In the genomic region with DNA sequence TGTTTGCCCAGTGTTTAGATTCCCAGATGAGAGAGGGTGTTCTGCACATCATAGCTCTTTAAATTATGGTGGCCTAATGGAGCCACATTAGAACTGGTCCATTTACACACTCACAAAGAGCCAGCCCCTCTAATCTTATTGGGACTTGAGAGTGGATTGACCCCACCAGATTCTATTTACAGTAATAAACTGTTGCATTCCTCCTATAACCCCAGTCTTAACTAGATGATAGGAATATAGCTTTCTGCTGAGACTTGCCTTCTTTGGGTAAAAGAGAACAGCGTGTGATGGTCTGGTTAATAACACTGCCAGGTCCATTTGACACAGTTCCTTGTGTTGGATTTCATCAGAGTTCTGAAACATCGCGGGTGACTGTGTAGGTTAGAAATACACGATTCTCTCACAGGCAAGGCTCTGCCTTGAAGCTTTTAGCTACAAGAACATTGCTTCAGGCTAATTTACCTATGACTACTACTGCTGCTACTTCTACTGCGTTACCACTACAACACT, we compare ENCODE assay signal across 20 mouse cellular contexts. TPM values are rescaled to one million over a fixed set of nuclear protein-coding genes. Genes with fewer than 3 reads are reported as not detected.
DNase-seq lines count a peak whose midpoint lies in the region; ATAC-seq and TF ChIP-seq lines count a peak whose summit lies in the region.
"Had no signal": no experiment of that assay in that cellular context is flagged by ENCODE, and none has a peak within 500 bp of the region (broad histone marks: within the 10 kb centered on the region; RNA-seq: fewer than 3 reads in every experiment).

No protein-coding gene starts in this region.

- H3K36me3 ChIP-seq in midbrain, embryonic 11.5 days (ENCODE audit: control insufficient read depth, insufficient read depth, low read length), result no peaks in the 10 kb centered on the region
- H3K36me3 ChIP-seq in midbrain, embryonic 16.5 days (ENCODE audit: control insufficient read depth, insufficient read depth, low read length), result no peaks in the 10 kb centered on the region
- H3K36me3 ChIP-seq in stomach, embryonic 14.5 days (ENCODE audit: control insufficient read depth, insufficient read depth, low read length), result no peaks in the 10 kb centered on the region
- H3K36me3 ChIP-seq in stomach, postnatal 0 days (ENCODE audit: control insufficient read depth, insufficient read depth, low read length), result no peaks in the 10 kb centered on the region
- H3K36me3 ChIP-seq: forebrain, embryonic 10.5 days; hindbrain, embryonic 12.5 days; hindbrain, embryonic 15.5 days had no signal

- H3K4me2 ChIP-seq in midbrain, embryonic 11.5 days, result no peak overlapping the region
- H3K4me2 ChIP-seq in midbrain, embryonic 16.5 days (ENCODE audit: low read length), result no peak overlapping the region
- H3K4me2 ChIP-seq in stomach, embryonic 14.5 days (replicated peaks; ENCODE audit: low read depth, low read length), result no peak overlapping the region
- no peak overlapping the region for H3K4me2 ChIP-seq in stomach, postnatal 0 days (replicated peaks; ENCODE audit: low read depth)
- H3K4me2 ChIP-seq: forebrain, embryonic 13.5 days; heart, embryonic 11.5 days; hindbrain, embryonic 12.5 days; hindbrain, embryonic 15.5 days had no signal

- no peak for TF ChIP-seq CTCF in stomach, postnatal 0 days (IDR thresholded peaks at IDR 0.05; ENCODE audit: low read depth)

- H3K4me3 ChIP-seq in midbrain, embryonic 11.5 days (ENCODE audit: low read depth, low read length), result no peak overlapping the region
- H3K4me3 ChIP-seq in midbrain, embryonic 16.5 days (ENCODE audit: low read depth, low read length), result no peak overlapping the region
- no peak overlapping the region for H3K4me3 ChIP-seq in stomach, embryonic 14.5 days (ENCODE audit: low read depth, low read length)
- H3K4me3 ChIP-seq in stomach, postnatal 0 days (ENCODE audit: low read depth, low read length), result no peak overlapping the region
- H3K4me3 ChIP-seq: forebrain, embryonic 10.5 days; forebrain, embryonic 13.5 days; gastrocnemius, adult 2 months; hindbrain, embryonic 12.5 days; hindbrain, embryonic 15.5 days had no signal

- 92% methylated on average over 5 of the region's 5 CpGs for WGBS in midbrain, embryonic 11.5 days
- 88% methylated on average over 5 of the region's 5 CpGs for WGBS in midbrain, embryonic 16.5 days
- 69% methylated on average over 5 of the region's 5 CpGs for WGBS in stomach, embryonic 14.5 days
- 47% methylated on average over 5 of the region's 5 CpGs for WGBS in stomach, postnatal 0 days

- no peaks in the 10 kb centered on the region for H3K27me3 ChIP-seq in midbrain, embryonic 11.5 days (ENCODE audit: control insufficient read depth, insufficient read depth, low read length)
- H3K27me3 ChIP-seq in midbrain, embryonic 16.5 days (ENCODE audit: control insufficient read depth, insufficient read depth, low read depth, low read length), result no peaks in the 10 kb centered on the region
- no peaks in the 10 kb centered on the region for H3K27me3 ChIP-seq in stomach, embryonic 14.5 days (ENCODE audit: control insufficient read depth, insufficient read depth, low read length)
- no peaks in the 10 kb centered on the region for H3K27me3 ChIP-seq in stomach, postnatal 0 days (ENCODE audit: control insufficient read depth, insufficient read depth, low read length)
- H3K27me3 ChIP-seq: forebrain, embryonic 13.5 days; hindbrain, embryonic 12.5 days; hindbrain, embryonic 15.5 days had no signal

- H3K27ac ChIP-seq in midbrain, embryonic 11.5 days (ENCODE audit: low read depth, low read length), result no peak overlapping the region
- H3K27ac ChIP-seq in midbrain, embryonic 16.5 days (ENCODE audit: low read length), result no peak overlapping the region
- H3K27ac ChIP-seq in stomach, embryonic 14.5 days (ENCODE audit: low read length), result no peak overlapping the region
- H3K27ac ChIP-seq in stomach, postnatal 0 days (replicated peaks), result peak overlapping the region; percentile 2; the same call in 1 of the 2 replicates
- H3K27ac ChIP-seq: forebrain, embryonic 10.5 days; forebrain, embryonic 13.5 days; gastrocnemius, adult 2 months; hindbrain, embryonic 12.5 days; hindbrain, embryonic 15.5 days had no signal

- H3K9me3 ChIP-seq in midbrain, embryonic 11.5 days (ENCODE audit: control insufficient read depth, low read length), result no peaks in the 10 kb centered on the region
- H3K9me3 ChIP-seq in midbrain, embryonic 16.5 days (replicated peaks; ENCODE audit: control insufficient read depth, low read length, poor library complexity, severe bottlenecking), result no peaks in the 10 kb centered on the region
- H3K9me3 ChIP-seq in stomach, embryonic 14.5 days (ENCODE audit: control insufficient read depth, low read depth, low read length), result no peaks in the 10 kb centered on the region
- H3K9me3 ChIP-seq in stomach, postnatal 0 days (ENCODE audit: control insufficient read depth, low read length), result no peaks in the 10 kb centered on the region
- H3K9me3 ChIP-seq: forebrain, embryonic 10.5 days; forebrain, embryonic 13.5 days; hindbrain, embryonic 12.5 days; hindbrain, embryonic 15.5 days had no signal

- ATAC-seq in midbrain, embryonic 11.5 days (ENCODE audit: low FRiP score), result no peak
- no peak for ATAC-seq in midbrain, embryonic 16.5 days
- peak; percentile 33; the same call in 1 of the 2 replicates for ATAC-seq in stomach, embryonic 14.5 days (ENCODE audit: insufficient number of reproducible peaks, insufficient read depth, low FRiP score, low read depth)
- peak; percentile 70; the same call in 1 of the 2 replicates for ATAC-seq in stomach, postnatal 0 days (ENCODE audit: low FRiP score, low TSS enrichment)
- ATAC-seq: forebrain, embryonic 13.5 days; forebrain, embryonic 16.5 days had no signal

- no peak overlapping the region for H3K9ac ChIP-seq in midbrain, embryonic 11.5 days (ENCODE audit: low read length)
- no peak overlapping the region for H3K9ac ChIP-seq in midbrain, embryonic 16.5 days (ENCODE audit: low read depth, low read length)
- no peak overlapping the region for H3K9ac ChIP-seq in stomach, embryonic 14.5 days (replicated peaks; ENCODE audit: low read depth, low read length)
- no peak overlapping the region for H3K9ac ChIP-seq in stomach, postnatal 0 days (ENCODE audit: low read length)
- H3K9ac ChIP-seq: forebrain, embryonic 13.5 days; hindbrain, embryonic 12.5 days; hindbrain, embryonic 15.5 days had no signal

- peak; percentile 56 for DNase-seq in midbrain, embryonic 11.5 days (ENCODE audit: low spot score, missing footprints)
- no peak for DNase-seq in stomach, postnatal 0 days (ENCODE audit: low spot score)
- DNase-seq in cerebellum, postnatal 14 days, result no peak
- no peak for DNase-seq in retina, postnatal 1 day
- DNase-seq: adrenal gland, postnatal 10 days; adrenal gland, postnatal 36 days; cerebellum, adult 18-20 months; cerebellum, adult 9-11 months; cerebellum, postnatal 36 days; embryo, embryonic 11 days; gastrocnemius, adult 2 months; gastrocnemius, postnatal 14 days had no signal

- no peaks in the 10 kb centered on the region for H3K4me1 ChIP-seq in midbrain, embryonic 11.5 days (ENCODE audit: control insufficient read depth, insufficient read depth, low read length)
- H3K4me1 ChIP-seq in midbrain, embryonic 16.5 days (ENCODE audit: control insufficient read depth, insufficient read depth, low read length), result no peaks in the 10 kb centered on the region
- no peaks in the 10 kb centered on the region for H3K4me1 ChIP-seq in stomach, embryonic 14.5 days (ENCODE audit: control insufficient read depth, insufficient read depth, low read length)
- no peaks in the 10 kb centered on the region for H3K4me1 ChIP-seq in stomach, postnatal 0 days (replicated peaks; ENCODE audit: control insufficient read depth, insufficient read depth)
- H3K4me1 ChIP-seq: forebrain, embryonic 10.5 days; forebrain, embryonic 13.5 days; hindbrain, embryonic 12.5 days; hindbrain, embryonic 15.5 days had no signal

- no peak for TF ChIP-seq EP300 in stomach, postnatal 0 days (optimal IDR thresholded peaks at IDR 0.05)

RNA-seq across cellular contexts. Expression of a gene that starts 45.3 kb away (rescaled TPM):
- 10.5 and 13.8 TPM in 2 replicates for polyA plus RNA-seq in midbrain, embryonic 11.5 days (2014; fragmentation: Nextera tagmentation; extraction: Ambion mirVana)
- 15.0 and 18.1 TPM in 2 replicates for polyA plus RNA-seq in midbrain, embryonic 16.5 days (2015; fragmentation: Nextera tagmentation; extraction: Ambion mirVana)
- polyA plus RNA-seq in stomach, embryonic 14.5 days (2014; fragmentation: Nextera tagmentation; extraction: Ambion mirVana), result 21.4 and 22.8 TPM in 2 replicates
- 5.7 and 6.0 TPM in 2 replicates for polyA plus RNA-seq in stomach, postnatal 0 days (2015; fragmentation: Nextera tagmentation; extraction: Ambion mirVana)

Comparison
In these comparisons a context has a peak if more than half of its experiments do, and no peak if none do; other contexts are left out.
1. ATAC-seq: peak in stomach, embryonic 14.5 days (single experiment) and stomach, postnatal 0 days (single experiment); none in midbrain, embryonic 11.5 days (single experiment) and midbrain, embryonic 16.5 days (single experiment).